Mouse (Mus musculus) C2C12 (cell line): ENCODE measurements around the gene Cdhr5. TPM values are rescaled to one million over a fixed set of nuclear protein-coding genes. Genes with fewer than 3 reads are reported as not detected.
A peak's percentile ranks its signal among the peaks of the same experiment; 100 is the strongest.

Source experiments
- microRNA-seq: library from miRNA; unstranded; fragments of <30 nt; microRNA quantifications from one replicate; pipeline ENCODE4, GENCODE M21; 2019; ENCODE audit warnings: borderline microRNAs expressed
- polyA plus RNA-seq: library from polyadenylated mRNA; unstranded; fragments of >200 nt; fragmentation: generic; extraction: Trizol; gene quantifications from one replicate; pipeline ENCODE4 v1.2.1, GENCODE M21; 2012; ENCODE audit warnings: missing spikeins

The Cdhr5 gene
- polyA plus RNA-seq, 1 experiment = 0.04 TPM

Small RNA genes within 50 kb of the gene (microRNA-seq; reads per million reads assigned to microRNA genes)
- 255 reads per million, percentile 80 among the genes with 10 or more reads in this experiment for gene Mir210

Other genes starting within 250 kb of the Cdhr5 start
- gene Gm17387, start 247.7 kb downstream of the Cdhr5 start, polyA plus RNA-seq = not detected
- gene B4galnt4, start 215.7 kb downstream of the Cdhr5 start, polyA plus RNA-seq = 4.0 TPM
- gene Pkp3, start 198.6 kb downstream of the Cdhr5 start, polyA plus RNA-seq = 0.88 TPM
- 13.9 TPM for gene Sigirr, start 176.2 kb downstream of the Cdhr5 start, polyA plus RNA-seq
- not detected for gene Ano9, start 159.0 kb downstream of the Cdhr5 start, polyA plus RNA-seq
- 20.5 TPM for gene Ptdss2, start 154.4 kb downstream of the Cdhr5 start, polyA plus RNA-seq
- 251 TPM for gene Rnh1, start 103.9 kb downstream of the Cdhr5 start, polyA plus RNA-seq
- gene Hras, start 82.8 kb downstream of the Cdhr5 start, polyA plus RNA-seq = 181 TPM
- gene Lrrc56, start 82.6 kb downstream of the Cdhr5 start, polyA plus RNA-seq = 0.32 TPM
- 0.05 TPM for gene Lmntd2, start 62.7 kb downstream of the Cdhr5 start, polyA plus RNA-seq
- 25.2 TPM for gene Rassf7, start 60.9 kb downstream of the Cdhr5 start, polyA plus RNA-seq
- 60.2 TPM for gene Phrf1, start 48.0 kb downstream of the Cdhr5 start, polyA plus RNA-seq
- 0.35 TPM for gene Irf7, start 10.3 kb downstream of the Cdhr5 start, polyA plus RNA-seq
- gene Sct, start 2.3 kb upstream of the Cdhr5 start, polyA plus RNA-seq = 16.1 TPM
- gene Drd4, start 15.2 kb upstream of the Cdhr5 start, polyA plus RNA-seq = 0.01 TPM
- gene Deaf1, start 50.9 kb upstream of the Cdhr5 start, polyA plus RNA-seq = 21.4 TPM
- 18.9 TPM for gene Tmem80, start 51.0 kb upstream of the Cdhr5 start, polyA plus RNA-seq
- gene Eps8l2, start 62.1 kb upstream of the Cdhr5 start, polyA plus RNA-seq = 0.67 TPM
- 252 TPM for gene Taldo1, start 115.4 kb upstream of the Cdhr5 start, polyA plus RNA-seq
- 14.9 TPM for gene Gatd1, start 137.3 kb upstream of the Cdhr5 start, polyA plus RNA-seq
- gene Cend1, start 152.7 kb upstream of the Cdhr5 start, polyA plus RNA-seq = 2.4 TPM
- gene Slc25a22, start 161.1 kb upstream of the Cdhr5 start, polyA plus RNA-seq = 16.2 TPM
- gene Pidd1, start 167.2 kb upstream of the Cdhr5 start, polyA plus RNA-seq = 9.5 TPM
- gene Rplp2, start 170.6 kb upstream of the Cdhr5 start, polyA plus RNA-seq = 4,785 TPM
- gene Pnpla2, start 178.4 kb upstream of the Cdhr5 start, polyA plus RNA-seq = 32.8 TPM
- 4.5 TPM for gene Cracr2b, start 184.3 kb upstream of the Cdhr5 start, polyA plus RNA-seq
- gene Cd151, start 190.6 kb upstream of the Cdhr5 start, polyA plus RNA-seq = 334 TPM
- 124 TPM for gene Polr2l, start 198.3 kb upstream of the Cdhr5 start, polyA plus RNA-seq
- gene Tspan4, start 198.5 kb upstream of the Cdhr5 start, polyA plus RNA-seq = 278 TPM